Mouse (Mus musculus) left cerebral cortex, adult 2 months (tissue): ENCODE data around the gene Nemf. TPM values are rescaled to one million over a fixed set of nuclear protein-coding genes. Genes with fewer than 3 reads are reported as not detected.
"Not testable (repeated sequence)": the region's sequence is repeated elsewhere in the genome, so short reads cannot be mapped to it uniquely, and the experiment has no call there.

ENCODE experiments used
- DNase-seq, 2 experiments: peaks; one replicate each; pipeline ENCODE4 v3.0.0; 2021 to 2022; ENCODE audit warnings: low spot score in 2 of 2, mixed read lengths in 1 of 2; ENCODE audit errors: extremely low spot score in 1 of 2
- H3K27ac ChIP-seq: fragments of 200-600 bp; 2 replicates; pipeline ENCODE4 v1.8.1; 2022
- H3K4me3 ChIP-seq: fragments of 200-600 bp; 2 replicates; pipeline ENCODE4 v1.8.1; 2022
- CTCF ChIP-seq: fragments of 200-600 bp; IDR thresholded peaks from 2 replicates; pipeline ENCODE4 v1.8.1; 2022; ENCODE audit warnings: antibody characterized with exemption, mild to moderate bottlenecking, moderate library complexity
- intact Hi-C: fragments of 180-260 bp; cut with DNase I; formaldehyde crosslinking; loops from one replicate; pipeline ENCODE4 v1.15.1; 2025
- total RNA-seq, 2 experiments: library from RNA; stranded (reverse); gene quantifications; 2 replicates each; pipeline ENCODE4 v1.2.3; 2021

The Nemf gene
- total RNA-seq, 2 experiments from 2014 or later = 46.3 to 53.7 TPM

GRCm38 (mm10) chr12:69371421-69371853 lies 14.5 kb upstream of the Nemf start:
- intact Hi-C loops = loop anchor here (2.0 to 5.0 kb wide), 2 partner anchors 86 to 203 kb away; no protein-coding TSS in a partner anchor
- no peak for DNase-seq
- peak overlapping the region; percentile 96 for H3K27ac ChIP-seq
- H3K4me3 ChIP-seq = peak overlapping the region; percentile 100
- peak; percentile 31 for TF ChIP-seq CTCF

GRCm38 (mm10) chr12:69370936-69371335 lies 14.0 kb upstream of the Nemf start:
- H3K27ac ChIP-seq = peak overlapping the region; percentile 96
- intact Hi-C loops = loop anchor here (2.0 to 5.0 kb wide), 2 partner anchors 86 to 204 kb away; no protein-coding TSS in a partner anchor
- H3K4me3 ChIP-seq = peak overlapping the region; percentile 100
- no peak for TF ChIP-seq CTCF
- DNase-seq = no peak

GRCm38 (mm10) chr12:69367557-69367956 lies 10.6 kb upstream of the Nemf start:
- intact Hi-C loops = no loop called here
- Histone ChIP-seq H3K27ac (no peak overlapping the region), H3K4me3 (no peak overlapping the region)
- DNase-seq = no peak
- no peak for TF ChIP-seq CTCF

GRCm38 (mm10) chr12:69366424-69366823 lies 9.5 kb upstream of the Nemf start:
- no peak overlapping the region for H3K4me3 ChIP-seq
- H3K27ac ChIP-seq = no peak overlapping the region
- intact Hi-C loops = no loop called here
- DNase-seq = no peak
- TF ChIP-seq CTCF = peak; percentile 52

- intact Hi-C loops = no loop called here
- Histone ChIP-seq H3K4me3 (no peak overlapping the region), H3K27ac (no peak overlapping the region)
- DNase-seq = no peak
- TF ChIP-seq CTCF = no peak
Observed at GRCm38 (mm10) chr12:69365757-69366156, 8.8 kb upstream of the Nemf start.

- peak; percentile 65 to 71 for DNase-seq
- peak overlapping the region; percentile 60 for H3K4me3 ChIP-seq
- intact Hi-C loops = no loop called here
- peak overlapping the region; percentile 81 for H3K27ac ChIP-seq
- peak; percentile 28 for TF ChIP-seq CTCF
Observed at GRCm38 (mm10) chr12:69363899-69364762, 7.2 kb upstream of the Nemf start.

- DNase-seq, H3K27ac ChIP-seq, H3K4me3 ChIP-seq, intact Hi-C loops: not testable (repeated sequence)
Observed at GRCm38 (mm10) chr12:69363110-69363509, 6.1 kb upstream of the Nemf start.

GRCm38 (mm10) chr12:69362388-69362787 lies 5.4 kb upstream of the Nemf start:
- Histone ChIP-seq H3K4me3 (no peak overlapping the region; the same call in 1 of the 2 replicates), H3K27ac (no peak overlapping the region; the same call in 1 of the 2 replicates)
- no peak for TF ChIP-seq CTCF
- DNase-seq = no peak
- intact Hi-C loops = no loop called here

GRCm38 (mm10) chr12:69361919-69362318 lies 5.0 kb upstream of the Nemf start:
- intact Hi-C loops = loop anchor here (2.0 kb wide), 1 partner anchor 321 kb away; no protein-coding TSS in a partner anchor
- no peak for TF ChIP-seq CTCF
- no peak for DNase-seq
- H3K27ac ChIP-seq = peak overlapping the region; percentile 83
- peak overlapping the region; percentile 64 for H3K4me3 ChIP-seq

GRCm38 (mm10) chr12:69360997-69361899 lies 4.3 kb upstream of the Nemf start:
- H3K27ac ChIP-seq = peak overlapping the region; percentile 83
- intact Hi-C loops = loop anchor here (2.0 kb wide), 1 partner anchor 322 kb away; no protein-coding TSS in a partner anchor
- DNase-seq = peak; percentile 99 to 100

GRCm38 (mm10) chr12:69360655-69360996 lies 3.7 kb upstream of the Nemf start:
- intact Hi-C loops = loop anchor here (2.0 kb wide), 1 partner anchor 322 kb away; no protein-coding TSS in a partner anchor
- DNase-seq = peak; percentile 30 to 32
- TF ChIP-seq CTCF = peak; percentile 89
- Histone ChIP-seq H3K4me3 (no peak overlapping the region), H3K27ac (no peak overlapping the region)

More at GRCm38 (mm10) chr12:69360997-69361899, 4.3 kb upstream of the Nemf start:
- peak overlapping the region; percentile 64 for H3K4me3 ChIP-seq
